Mouse (Mus musculus): Measurements from ENCODE around the gene Phc3.
"Not testable (repeated sequence)": the region's sequence is repeated elsewhere in the genome, so short reads cannot be mapped to it uniquely, and the experiment has no call there.

DNA sequence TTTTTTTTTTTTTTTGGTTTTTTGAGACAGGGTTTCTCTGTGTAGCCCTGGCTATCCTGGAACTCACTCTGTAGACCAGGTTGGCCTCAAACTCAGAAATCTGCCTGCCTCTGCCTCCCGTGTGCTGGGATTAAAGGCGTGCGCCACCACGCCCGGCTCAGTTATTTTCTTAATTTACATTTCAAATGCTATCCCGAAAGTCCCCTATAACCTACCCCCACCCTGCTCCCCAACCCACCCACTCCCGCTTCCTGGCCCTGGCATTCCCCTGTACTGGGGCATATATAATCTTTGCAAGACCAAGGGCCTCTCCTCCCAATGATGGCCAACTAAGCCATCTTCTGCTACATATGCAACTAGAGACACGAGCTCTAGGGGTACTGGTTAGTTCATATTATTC lies 109.6 kb downstream of the Phc3 start:
- not testable (repeated sequence) for TF ChIP-seq POLR2A (IDR thresholded peaks at IDR 0.05; ENCODE audit: control insufficient read depth, low read depth, low read length); CTCF (IDR thresholded peaks at IDR 0.05; ENCODE audit: control insufficient read depth, insufficient read depth, insufficient replicate concordance, low read depth, low read length)
